Mouse (Mus musculus): Measurements from ENCODE around the gene Rps15.

Rps15 gene

GRCm38 (mm10) chr10:80315315-80315714 lies 23.1 kb downstream of the Rps15 start:
- DNase-seq (ENCODE audit: low spot score in 2 of 2): no peak

DNA sequence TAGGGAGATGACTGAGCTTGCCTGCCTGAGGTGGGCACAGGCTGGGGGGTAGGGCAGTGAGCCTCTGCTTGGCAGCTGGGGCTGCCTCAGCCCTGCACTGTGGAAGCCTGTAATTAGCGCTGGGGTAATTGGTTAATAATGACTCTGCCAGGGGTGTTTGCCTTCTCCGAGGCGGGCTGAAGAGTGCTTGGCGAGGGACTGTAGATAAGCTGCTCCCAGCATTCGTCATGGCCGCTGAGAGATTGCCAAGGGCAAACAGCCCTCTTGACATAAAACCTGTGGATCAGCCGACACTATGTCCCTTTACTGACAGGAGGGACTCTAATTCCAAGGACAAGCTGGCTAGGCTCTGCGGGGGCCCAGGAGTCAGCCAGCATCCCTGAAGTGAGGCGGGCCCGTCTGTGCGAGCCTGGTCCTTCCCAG lies 24.1 kb downstream of the Rps15 start:
- no peak for DNase-seq (ENCODE audit: low spot score in 2 of 2)

GRCm38 (mm10) chr10:80317011-80317410 lies 24.8 kb downstream of the Rps15 start:
- no peak for DNase-seq (ENCODE audit: low spot score in 2 of 2)

GRCm38 (mm10) chr10:80320340-80320760 lies 28.1 kb downstream of the Rps15 start, which contains the start of gene 2310011J03Rik:
Gene 2310011J03Rik, minus strand, starts transcription at chr10:80320537.
- peak; percentile 89 to 95 for DNase-seq (ENCODE audit: low spot score in 2 of 2)

DNA sequence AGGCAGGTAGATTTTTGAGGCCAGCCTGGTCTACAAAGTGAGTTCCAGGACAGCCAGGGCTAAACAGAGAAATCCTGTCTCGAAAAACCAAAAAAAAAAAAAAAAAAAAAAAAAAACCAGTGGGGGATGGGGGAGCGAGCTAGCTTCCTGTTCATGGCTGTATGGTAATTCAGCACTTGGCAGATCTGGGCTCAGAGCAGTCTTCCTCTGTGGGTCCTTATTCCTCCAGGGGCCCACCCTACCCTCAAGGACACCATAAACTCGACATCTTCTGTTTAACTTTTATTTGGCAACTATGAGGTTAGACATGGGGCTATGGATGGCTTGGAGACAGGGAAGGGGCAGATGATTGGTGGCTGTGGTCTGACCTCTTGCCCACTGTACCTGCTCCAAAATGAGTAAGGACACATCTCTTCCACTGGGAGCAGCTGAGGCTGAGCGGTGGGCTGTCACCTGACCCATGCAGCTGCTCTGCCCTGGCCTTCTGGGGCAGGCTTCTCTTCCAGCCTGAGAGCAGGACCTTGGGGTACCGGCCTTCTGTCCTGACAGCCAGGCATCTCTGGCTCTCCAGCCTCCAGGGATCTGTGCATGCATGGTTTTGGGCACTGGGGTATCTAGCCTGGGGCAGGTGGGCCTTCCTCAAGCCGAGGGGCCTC lies 28.9 kb downstream of the Rps15 start:
- no peak for DNase-seq (ENCODE audit: low spot score in 2 of 2)

DNA sequence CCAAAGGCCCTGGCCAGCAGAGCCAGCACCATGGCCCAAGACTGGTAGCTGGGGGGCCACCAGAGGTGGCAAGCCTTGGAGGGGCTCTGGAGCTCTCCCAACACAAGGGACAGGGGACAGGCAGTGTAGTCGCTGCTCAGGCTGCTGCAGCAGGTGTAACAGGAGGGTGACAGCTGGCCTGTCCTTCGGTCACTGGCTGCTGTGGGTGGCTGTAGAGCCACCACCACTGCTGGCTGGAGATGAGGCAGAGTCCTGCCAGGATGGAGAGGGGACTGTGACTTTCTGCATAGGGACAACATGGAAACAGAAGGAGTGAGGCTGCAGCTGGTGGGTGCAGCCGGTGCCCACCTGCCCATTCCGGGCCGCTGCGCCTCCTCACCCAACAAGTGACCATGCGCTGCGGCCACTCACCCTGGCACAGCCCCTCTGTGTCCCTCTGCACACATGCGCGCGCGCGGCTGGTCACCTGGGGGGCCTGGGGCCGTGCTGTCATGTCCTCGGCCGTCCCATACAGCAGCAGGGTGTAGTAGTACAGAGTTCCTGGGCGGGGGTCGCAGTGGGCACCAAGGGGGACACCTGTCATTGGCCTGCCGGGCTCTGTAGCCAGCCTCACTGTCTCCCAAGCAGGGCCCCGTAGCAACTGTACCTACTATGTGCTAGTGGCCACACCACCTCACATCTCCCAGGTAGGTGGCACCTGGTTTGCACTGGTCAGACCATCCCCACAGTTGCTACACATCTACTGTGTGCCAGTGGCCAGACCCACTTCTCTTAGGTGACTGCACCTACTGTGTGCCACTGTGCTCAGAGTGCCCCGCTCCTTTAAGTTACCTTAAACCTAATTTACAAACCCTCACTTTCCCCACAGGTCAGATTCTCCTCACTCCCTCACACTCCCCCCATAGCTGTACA lies 29.7 kb downstream of the Rps15 start:
- DNase-seq (ENCODE audit: low spot score in 2 of 2): no peak

DNA sequence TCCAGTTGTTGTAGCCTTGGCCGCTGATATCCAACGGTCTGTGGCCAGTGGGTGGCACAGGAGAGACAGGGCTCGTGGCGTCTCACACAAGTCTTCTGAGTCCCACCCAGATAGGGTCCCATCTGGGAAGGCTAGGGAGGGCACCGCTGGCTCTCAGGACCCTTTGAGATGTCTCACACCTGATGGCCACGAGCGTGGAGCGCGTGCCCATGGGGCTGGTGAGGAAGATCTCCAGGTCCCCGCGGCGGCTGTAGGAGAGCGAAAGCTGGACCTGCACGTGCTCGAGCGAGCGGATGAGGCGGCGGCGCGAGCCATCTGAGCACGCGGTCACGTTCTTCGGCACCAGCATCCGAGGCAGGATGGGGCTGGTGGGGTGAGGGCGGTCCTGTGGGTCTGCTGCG lies 30.6 kb downstream of the Rps15 start:
- DNase-seq (ENCODE audit: low spot score in 2 of 2): no peak

DNA sequence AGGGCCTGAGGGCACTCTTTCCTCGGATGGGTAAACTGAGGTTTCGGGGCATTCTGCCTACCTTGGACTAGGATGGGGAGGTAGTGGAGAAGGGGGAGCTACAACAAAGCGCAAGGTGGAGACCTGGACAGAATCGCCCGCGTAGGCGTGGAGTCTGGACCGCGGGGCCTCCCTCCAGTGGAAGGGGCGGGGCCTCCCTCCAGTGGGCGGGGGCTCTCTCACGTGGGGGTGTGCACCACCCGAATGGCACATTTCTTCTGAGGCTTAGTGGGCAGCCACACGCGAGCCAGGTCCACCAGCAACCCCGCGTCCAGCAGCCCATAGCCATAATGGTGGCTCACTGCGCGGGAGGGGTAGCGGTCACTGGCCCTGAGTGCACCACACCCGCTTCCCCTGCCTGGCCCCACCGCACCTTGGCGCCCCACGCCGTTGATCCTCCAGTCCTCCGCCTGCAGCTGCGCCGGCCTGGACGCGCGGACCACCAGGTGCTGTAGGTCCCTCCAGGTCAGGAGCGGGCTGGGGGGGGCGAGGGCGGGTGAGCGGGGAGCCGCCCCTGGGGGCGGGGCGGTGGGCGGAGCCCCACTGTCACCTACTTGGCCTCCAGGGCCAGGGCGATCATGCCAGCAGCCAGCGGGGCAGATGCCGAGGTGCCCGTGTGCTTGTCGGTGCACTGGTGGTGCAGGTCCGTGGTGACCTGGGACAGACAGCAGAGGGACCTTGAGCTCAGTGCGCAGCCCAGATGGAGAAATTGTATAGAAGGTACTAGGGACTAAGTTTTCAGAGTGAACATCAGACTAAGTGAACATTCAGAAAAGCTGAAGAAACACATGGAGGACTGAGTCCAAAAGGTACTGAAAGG lies 31.2 kb downstream of the Rps15 start:
- DNase-seq (ENCODE audit: low spot score in 2 of 2): no peak

DNA sequence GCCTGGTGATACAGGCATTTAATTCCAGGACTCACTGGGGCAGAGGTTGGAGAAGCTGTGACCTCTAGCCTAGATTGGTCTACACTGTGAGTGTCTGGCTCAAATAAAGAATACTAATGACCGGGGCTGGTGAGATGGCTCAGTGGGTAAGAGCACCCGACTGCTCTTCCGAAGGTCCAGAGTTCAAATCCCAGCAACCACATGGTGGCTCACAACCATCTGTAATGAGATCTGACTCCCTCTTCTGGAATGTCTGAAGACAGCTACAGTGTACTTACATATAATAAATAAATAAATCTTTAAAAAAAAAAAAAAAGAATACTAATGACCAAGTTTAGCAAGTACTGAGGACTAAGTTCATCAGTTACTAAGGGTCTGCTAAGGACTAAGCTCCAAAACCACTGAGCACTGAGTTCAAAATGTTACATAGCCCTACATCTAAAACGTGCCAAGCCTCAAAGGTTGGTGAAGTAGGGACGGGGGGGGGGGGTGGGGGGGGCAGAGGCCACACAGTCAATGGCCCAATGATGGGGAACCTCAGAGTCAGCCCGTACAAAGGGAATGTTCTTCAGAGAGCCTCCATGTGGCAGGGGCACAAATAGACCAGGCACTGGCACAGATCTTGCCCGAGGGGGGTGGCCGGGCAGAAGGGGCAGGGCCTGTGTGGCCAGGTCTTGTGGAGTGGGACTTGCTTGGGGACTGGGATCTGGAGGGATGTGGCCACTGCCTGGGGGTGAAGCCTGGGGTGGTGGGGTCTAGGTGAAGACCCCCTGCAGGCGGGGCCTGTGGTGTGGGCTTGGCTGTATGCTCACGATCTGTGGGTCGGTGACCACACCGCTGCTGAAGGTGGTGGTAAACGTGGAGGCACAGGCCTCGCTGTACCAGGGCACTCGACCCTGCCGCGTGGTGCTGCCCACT lies 32.1 kb downstream of the Rps15 start:
- no peak for DNase-seq (ENCODE audit: low spot score in 2 of 2)

GRCm38 (mm10) chr10:80325045-80325444 lies 32.8 kb downstream of the Rps15 start:
- no peak for DNase-seq (ENCODE audit: low spot score in 2 of 2)

DNA sequence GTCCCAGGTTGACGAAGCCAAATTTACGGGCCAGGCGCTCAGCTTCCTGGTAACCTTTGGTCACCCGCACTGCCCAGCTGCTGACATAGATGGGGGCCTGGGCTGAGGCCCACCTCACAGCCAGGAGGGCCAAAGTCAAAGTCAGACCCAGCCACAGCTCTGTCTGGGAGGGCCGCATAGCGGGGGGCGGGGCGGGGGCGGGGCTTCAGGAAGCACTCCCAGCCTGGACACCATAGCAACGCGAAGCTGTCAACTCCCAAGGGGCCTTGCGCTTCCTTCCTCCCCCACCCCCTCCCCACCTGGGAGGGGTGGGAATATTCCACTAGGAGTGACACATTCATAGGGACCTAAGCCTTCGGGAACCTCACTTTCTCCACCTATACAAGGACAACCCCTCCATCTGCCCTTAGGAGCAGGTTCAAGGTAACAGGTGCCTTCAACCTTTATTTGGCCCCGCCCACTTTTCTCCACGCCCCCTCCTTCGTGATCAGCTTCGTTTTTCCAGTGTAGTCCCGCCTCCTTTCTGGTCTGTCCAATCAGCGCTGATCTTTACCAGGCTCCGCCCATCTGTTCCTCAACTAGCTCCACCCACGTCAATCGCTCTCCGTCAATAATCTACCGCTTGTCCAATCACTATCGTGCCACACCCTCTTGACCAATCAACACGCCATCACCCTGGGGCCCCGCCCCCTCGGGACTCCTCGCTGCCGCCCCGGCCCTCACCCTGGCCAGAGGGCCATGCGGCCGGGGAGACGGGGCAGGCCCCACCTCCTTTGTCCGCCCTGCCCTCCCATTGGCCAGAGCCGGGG lies 37.2 kb downstream of the Rps15 start, which contains the start of the genes Pcsk4 and Reep6:
TSS of gene Pcsk4 (minus strand) at position 226 of the 809 bp plus-strand sequence.
TSS of gene Reep6 (plus strand) at position 681 of the 809 bp plus-strand sequence.
- DNase-seq (ENCODE audit: low spot score in 2 of 2): peak; percentile 92 to 95

GRCm38 (mm10) chr10:80330084-80330483 lies 37.8 kb downstream of the Rps15 start:
- DNase-seq (ENCODE audit: low spot score in 2 of 2): no peak

DNA sequence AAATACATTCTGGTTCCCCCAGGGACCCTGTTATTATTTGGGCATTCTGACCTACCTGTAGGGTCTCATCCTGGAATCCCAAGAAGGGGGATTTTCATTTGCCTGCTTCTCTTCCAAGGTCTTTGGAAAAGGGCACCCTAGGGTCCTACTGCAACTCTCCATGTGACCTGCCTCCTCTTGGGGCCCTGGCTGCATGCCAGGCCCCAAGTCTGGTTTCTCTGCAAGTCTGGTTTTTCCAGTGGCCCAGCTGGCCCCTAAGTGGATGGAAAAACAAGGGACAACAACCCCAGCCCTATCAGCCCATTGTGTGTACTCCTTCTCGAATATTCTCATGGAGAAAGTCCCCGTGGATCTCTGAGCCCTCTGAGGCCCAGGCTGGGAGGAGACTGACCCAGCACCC lies 38.6 kb downstream of the Rps15 start:
- DNase-seq (ENCODE audit: low spot score in 2 of 2): no peak

DNA sequence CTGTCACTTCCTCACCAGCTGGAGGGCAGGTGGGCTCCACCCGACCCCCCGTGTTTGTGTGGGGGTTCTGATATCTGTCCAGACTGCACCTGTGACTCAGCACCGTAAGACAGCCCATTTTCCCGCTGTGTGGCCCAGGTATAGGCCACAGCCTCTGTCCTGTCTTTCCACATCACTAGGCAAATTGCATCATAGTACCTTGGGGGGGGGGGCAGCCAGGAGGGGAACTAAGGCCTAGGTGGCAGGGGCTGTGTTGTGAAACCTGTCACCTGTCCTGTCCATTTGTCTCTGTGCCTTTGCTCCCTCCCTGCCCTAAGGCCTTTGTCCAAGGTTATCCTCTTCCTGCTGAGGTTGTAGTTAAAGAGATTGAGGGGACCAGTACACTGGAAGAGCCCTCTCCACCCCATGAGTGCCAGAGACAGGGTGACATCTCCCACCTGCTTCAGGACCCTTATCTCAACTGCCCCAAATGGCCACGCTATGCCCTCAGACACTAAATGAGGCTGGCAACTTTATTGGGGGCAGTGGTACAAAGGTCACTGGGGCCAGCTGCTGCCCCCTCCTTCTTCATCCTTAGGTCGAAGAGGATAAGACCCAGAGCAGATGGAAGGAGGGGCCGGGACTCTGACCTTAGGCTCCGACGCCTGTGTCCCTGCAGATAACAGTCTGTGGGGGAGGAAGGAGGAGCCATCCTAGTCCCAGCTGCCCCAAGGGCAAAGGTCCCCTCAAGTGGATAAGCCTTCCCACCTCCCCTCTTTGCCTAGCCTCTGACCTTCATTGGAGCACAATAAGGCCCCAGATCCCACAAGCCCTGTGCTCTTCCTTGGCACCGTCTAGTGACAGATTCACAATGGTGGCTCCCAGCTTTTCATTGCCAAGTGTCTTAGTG lies 39.6 kb downstream of the Rps15 start:
- no peak for DNase-seq (ENCODE audit: low spot score in 2 of 2)

GRCm38 (mm10) chr10:80332525-80332989 lies 40.3 kb downstream of the Rps15 start:
- no peak for DNase-seq (ENCODE audit: low spot score in 2 of 2)

DNA sequence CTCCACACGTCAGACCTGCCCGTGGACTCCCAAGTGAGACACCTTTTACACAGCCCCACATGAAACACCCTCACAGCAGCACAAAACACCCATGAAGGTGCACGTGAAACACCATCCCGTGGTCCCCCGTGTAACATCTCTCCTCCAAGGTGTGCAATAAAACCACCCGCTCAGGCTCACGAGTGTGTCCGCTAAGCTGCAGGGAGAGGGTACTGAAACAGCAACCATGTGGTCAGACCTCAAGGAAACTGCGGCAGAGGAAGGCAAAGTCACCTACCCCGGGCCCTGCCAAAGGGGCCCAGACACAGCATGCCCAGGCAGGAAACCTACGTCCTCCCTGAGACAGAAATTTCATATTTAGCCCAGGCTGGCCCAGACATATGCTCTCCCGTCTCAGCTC lies 44.0 kb downstream of the Rps15 start:
- no peak for DNase-seq (ENCODE audit: low spot score in 2 of 2)

- DNase-seq (ENCODE audit: low spot score in 2 of 2): peak; percentile 86 to 89
Observed at GRCm38 (mm10) chr10:80339941-80340750, 47.9 kb downstream of the Rps15 start.

DNA sequence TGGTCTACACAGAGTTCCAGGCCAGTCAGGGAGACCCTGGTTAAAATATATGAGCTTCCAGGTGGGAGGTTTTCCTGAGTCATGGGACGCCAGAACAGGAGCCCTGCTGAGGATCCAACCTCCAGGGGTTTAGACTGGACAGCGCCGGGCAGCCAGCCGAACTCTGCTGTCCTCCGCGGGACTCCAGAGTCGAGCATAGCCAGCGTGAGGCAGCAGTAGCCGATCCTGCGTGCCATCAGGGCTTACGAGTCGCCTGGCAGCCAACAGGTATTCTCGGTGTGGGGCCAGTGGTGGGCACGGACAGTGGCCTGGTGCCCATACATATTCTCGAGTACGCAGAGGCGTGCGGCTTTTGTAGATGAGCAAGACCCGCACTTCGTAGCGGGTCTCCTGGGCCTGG lies 48.8 kb downstream of the Rps15 start:
- no peak for DNase-seq (ENCODE audit: low spot score in 2 of 2)

Measured in frontal cortex, postnatal 36 days (tissue).